Mouse (Mus musculus): ENCODE results near the gene Chmp1a.
"Not testable (repeated sequence)": the region's sequence is repeated elsewhere in the genome, so short reads cannot be mapped to it uniquely, and the experiment has no call there.

Gene Chmp1a

GRCm38 (mm10) chr8:123212321-123213117, at the start of gene Chmp1a, which contains the start of gene Spata33:
Gene Chmp1a, minus strand, starts transcription at chr8:123212763.
Gene Spata33, plus strand, starts transcription at chr8:123212832.
- DNase-seq (ENCODE audit: low spot score): peak; percentile 95

- not testable (repeated sequence) for DNase-seq (ENCODE audit: low spot score)
These were observed 45.0 kb upstream of the Chmp1a start for GRCm38 (mm10) chr8:123257593-123257992.

GRCm38 (mm10) chr8:123257114-123257513, 44.6 kb upstream of the Chmp1a start:
- no peak for DNase-seq (ENCODE audit: low spot score)

GRCm38 (mm10) chr8:123255170-123255569, 42.6 kb upstream of the Chmp1a start:
- DNase-seq (ENCODE audit: low spot score): no peak

- DNase-seq (ENCODE audit: low spot score): peak; percentile 87
These were observed 41.7 kb upstream of the Chmp1a start, which contains the start of the genes Zfp276 and Vps9d1 for GRCm38 (mm10) chr8:123254099-123254885. Gene Zfp276, plus strand, starts transcription at chr8:123254195. Gene Vps9d1, minus strand, starts transcription at chr8:123254348.

- DNase-seq (ENCODE audit: low spot score): no peak
These were observed 41.0 kb upstream of the Chmp1a start for GRCm38 (mm10) chr8:123253451-123254098.

GRCm38 (mm10) chr8:123252925-123253324, 40.4 kb upstream of the Chmp1a start:
- DNase-seq (ENCODE audit: low spot score): no peak

- no peak for DNase-seq (ENCODE audit: low spot score)
These were observed 38.4 kb upstream of the Chmp1a start for GRCm38 (mm10) chr8:123250940-123251339.

- DNase-seq (ENCODE audit: low spot score): no peak
These were observed 36.0 kb upstream of the Chmp1a start for GRCm38 (mm10) chr8:123248596-123248995.

- no peak for DNase-seq (ENCODE audit: low spot score)
These were observed 35.2 kb upstream of the Chmp1a start for GRCm38 (mm10) chr8:123247748-123248147.

GRCm38 (mm10) chr8:123245543-123245942, 33.0 kb upstream of the Chmp1a start:
- no peak for DNase-seq (ENCODE audit: low spot score)

- no peak for DNase-seq (ENCODE audit: low spot score)
These were observed 31.8 kb upstream of the Chmp1a start for GRCm38 (mm10) chr8:123244382-123244781.

GRCm38 (mm10) chr8:123243053-123243452, 30.5 kb upstream of the Chmp1a start:
- no peak for DNase-seq (ENCODE audit: low spot score)

GRCm38 (mm10) chr8:123242107-123242923, 29.8 kb upstream of the Chmp1a start:
- DNase-seq (ENCODE audit: low spot score): no peak

- DNase-seq (ENCODE audit: low spot score): no peak
These were observed 26.8 kb upstream of the Chmp1a start for GRCm38 (mm10) chr8:123239398-123239797.

- peak; percentile 84 for DNase-seq (ENCODE audit: low spot score)
These were observed 23.2 kb upstream of the Chmp1a start, which contains the start of gene Spata2l for GRCm38 (mm10) chr8:123235520-123236497. Gene Spata2l, minus strand, starts transcription at chr8:123236233.

GRCm38 (mm10) chr8:123234918-123235519, 22.5 kb upstream of the Chmp1a start:
- DNase-seq (ENCODE audit: low spot score): no peak

- no peak for DNase-seq (ENCODE audit: low spot score)
These were observed 21.2 kb upstream of the Chmp1a start for GRCm38 (mm10) chr8:123233760-123234159.

- DNase-seq (ENCODE audit: low spot score): no peak
These were observed 20.7 kb upstream of the Chmp1a start for GRCm38 (mm10) chr8:123233300-123233699.

GRCm38 (mm10) chr8:123232553-123232952, 20.0 kb upstream of the Chmp1a start:
- DNase-seq (ENCODE audit: low spot score): no peak
